Mouse (Mus musculus) urinary bladder, postnatal 14 days (tissue): ENCODE measurements around the gene Agap1.

ENCODE experiments used
- DNase-seq: peaks from one replicate; pipeline ENCODE4 v3.0.0; 2021; ENCODE audit warnings: low spot score

The Agap1 gene

GRCm38 (mm10) chr1:89576985-89577384, 122.4 kb downstream of the Agap1 start:
- DNase-seq, result peak; percentile 32

DNA sequence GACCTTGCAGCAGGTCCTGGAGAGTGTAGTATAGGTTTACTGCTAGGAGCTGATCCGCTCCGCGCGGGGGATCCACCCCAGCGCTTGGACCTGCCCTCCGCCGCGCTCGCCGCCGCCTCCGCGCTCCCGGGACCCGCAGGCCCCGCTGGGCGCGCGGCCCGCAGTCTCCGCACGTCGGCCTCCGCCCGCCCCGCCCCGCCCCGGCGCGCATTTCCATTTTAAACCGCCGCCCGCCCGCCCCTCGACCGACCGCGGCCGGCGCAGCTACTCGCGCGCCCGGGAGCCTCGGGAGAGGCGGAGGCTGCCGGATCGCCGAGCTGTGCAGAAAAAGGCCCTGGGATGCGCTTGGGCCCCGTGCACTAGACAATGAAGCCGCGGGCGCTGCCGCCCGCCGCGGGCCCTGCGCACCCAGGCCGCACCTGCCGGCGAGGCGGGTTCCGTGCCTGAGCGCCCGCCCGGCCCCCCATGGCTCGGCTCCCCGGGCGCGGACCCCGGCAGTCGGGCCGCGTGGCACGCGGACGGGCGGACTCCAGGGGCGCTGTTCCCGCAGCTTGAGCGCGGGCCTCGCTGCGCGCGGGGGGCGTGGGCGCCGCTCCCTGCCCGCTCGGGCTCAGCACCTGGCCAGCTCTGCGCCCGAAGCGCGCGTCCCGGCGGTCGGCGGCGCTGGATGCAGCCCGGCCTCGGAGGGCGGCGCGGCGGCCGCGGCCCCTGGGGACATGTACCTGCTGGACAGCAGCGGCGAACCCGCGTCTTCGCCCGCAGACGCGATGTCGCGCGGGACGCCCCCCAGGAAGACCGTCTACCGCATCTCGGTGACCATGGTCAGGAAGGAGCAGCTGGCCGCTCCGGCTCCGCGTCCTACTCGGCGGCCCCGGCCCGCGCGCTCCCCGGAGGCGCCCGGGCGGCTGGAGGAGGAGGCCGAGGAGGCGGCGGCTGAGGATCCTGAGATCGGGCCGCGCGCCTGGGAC, 125.7 kb downstream of the Agap1 start:
- peak; percentile 82 for DNase-seq

GRCm38 (mm10) chr1:89580999-89581765, 126.6 kb downstream of the Agap1 start:
- DNase-seq, result peak; percentile 67

DNA sequence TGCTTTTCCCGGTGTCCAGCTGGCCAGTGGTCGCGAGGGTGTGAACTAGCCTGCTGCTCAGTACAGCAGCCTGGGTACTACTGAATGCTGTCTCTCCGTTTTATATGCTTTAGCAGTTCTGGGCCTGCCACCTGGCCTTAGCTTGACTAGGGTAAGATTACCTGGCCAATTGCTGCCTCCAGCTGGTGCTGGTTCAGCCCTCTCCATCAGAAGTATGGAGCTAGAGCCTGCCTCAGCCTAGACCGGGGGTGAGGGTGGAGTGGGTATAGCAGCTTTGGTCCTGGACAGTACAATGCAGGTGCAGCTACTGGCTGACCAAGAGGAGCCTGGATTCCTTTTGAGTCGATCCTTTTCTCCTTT, 127.1 kb downstream of the Agap1 start:
- no peak for DNase-seq

GRCm38 (mm10) chr1:89583369-89583768, 128.8 kb downstream of the Agap1 start:
- DNase-seq, result no peak

DNA sequence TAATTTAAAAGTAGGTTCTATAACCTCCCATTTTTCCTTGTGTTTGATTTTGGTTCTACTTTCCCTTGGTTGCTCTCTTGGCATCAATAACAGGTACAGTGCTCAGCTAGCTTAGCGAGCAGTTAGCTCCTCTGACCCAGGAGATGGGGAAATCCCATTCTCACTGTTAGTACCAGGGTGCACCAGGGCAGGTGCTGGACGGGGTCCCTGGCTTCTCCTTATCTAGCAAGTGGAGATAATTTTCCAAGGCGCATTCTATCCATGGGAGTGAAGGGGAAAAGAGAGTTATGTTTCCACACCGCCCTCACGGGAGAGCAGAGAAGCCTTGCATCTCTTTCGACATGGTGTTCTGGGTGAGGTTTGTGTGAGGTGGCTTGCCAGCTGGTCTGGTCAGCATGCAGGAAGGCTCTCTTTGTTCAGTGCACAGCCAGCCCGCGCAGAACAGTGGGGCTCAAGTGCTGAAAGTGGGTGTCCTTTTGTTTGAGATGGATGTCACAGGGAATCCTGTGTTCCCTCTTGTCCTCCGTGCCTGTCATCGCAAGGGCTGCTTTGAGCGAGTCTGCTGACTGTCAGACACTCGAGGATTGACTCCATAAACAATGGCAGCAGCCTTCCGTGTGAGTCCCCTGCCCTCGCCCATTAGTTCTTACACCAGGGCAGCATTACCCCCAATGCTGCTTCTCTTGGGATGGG, 132.5 kb downstream of the Agap1 start:
- DNase-seq, result no peak

GRCm38 (mm10) chr1:89588154-89588553, 133.5 kb downstream of the Agap1 start:
- no peak for DNase-seq

GRCm38 (mm10) chr1:89590994-89591393, 136.4 kb downstream of the Agap1 start:
- DNase-seq, result no peak

DNA sequence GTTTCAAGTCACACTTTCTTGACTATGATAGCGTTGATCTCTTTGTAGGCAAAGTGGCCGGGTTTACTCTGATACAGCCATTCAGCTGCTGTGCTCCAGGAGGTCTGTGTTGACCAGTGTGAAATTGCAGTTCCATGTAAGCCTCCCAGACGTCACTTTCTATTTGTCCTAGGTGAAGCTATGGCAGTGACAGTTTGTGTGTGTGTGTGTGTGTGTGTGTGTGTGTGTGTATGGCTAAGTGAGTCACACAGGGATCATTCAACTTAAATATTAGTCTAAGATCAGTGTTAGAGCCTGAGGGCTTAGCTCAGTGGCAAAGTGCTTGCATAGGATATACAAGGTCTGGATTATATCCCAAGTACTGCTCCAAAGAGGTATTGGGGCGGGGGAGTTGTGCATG, 138.6 kb downstream of the Agap1 start:
- DNase-seq, result no peak

DNA sequence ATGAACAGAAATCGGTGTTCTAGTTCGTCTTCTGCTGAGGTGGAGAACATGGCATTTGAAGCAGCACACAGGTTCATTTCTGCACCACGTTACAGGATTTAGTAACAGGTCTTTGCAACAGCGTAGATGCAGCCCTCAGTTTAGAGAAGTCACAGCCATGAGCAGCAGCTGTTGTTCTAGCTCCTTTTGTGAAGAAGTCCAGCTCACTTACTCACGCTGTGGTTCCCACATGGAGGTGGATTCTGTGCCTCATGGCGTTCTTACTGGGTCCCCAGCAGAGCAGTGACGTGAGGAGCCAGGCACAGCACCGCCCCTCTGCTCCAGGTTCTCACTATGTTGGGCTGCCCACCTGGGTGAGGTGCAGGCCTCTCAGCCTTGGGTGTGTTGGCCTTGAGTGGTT, 140.4 kb downstream of the Agap1 start:
- no peak for DNase-seq

DNA sequence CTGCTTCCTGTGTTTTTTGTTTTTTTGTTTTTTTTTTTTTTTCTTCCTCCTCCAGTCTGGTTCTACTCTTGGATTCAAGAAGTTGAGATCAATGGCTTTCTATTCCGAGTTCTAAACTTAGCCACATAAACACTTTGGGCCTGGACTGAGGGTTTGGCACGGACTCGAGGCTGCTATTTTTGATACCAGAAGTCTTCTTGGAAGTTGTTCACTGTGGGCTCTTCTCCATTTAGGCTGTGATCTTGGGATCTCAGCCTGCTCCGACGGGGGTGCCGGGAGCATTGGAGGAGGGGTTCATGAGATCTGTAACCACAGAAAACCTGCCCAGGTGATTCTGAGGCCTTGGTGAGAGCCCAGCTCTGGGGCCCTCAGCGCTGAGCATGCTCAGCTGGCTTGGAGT, 140.8 kb downstream of the Agap1 start:
- no peak for DNase-seq

DNA sequence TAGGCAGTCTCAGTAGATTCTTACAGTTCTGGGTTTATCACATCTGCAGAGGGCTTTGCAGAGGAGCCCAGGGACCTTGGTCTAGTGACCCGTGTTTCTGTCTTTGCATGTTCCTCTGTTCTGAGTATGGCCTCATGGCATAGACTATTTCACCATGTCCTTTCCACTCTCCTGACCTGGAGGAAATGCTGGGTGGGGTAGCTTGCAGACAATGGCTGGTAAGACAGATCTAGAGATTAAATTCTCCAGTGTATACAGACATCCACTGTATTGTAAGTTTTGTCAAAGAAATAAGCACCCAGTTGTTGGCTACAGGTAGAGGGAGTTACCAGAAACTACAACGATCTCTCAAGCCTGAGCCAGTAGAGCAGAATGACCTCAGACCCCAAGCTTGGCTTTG, 141.6 kb downstream of the Agap1 start:
- no peak for DNase-seq

GRCm38 (mm10) chr1:89598906-89599305, 144.3 kb downstream of the Agap1 start:
- no peak for DNase-seq

- no peak for DNase-seq
Observed at GRCm38 (mm10) chr1:89599983-89600741, 145.6 kb downstream of the Agap1 start.

- no peak for DNase-seq
Observed at GRCm38 (mm10) chr1:89601349-89601748, 146.7 kb downstream of the Agap1 start.

DNA sequence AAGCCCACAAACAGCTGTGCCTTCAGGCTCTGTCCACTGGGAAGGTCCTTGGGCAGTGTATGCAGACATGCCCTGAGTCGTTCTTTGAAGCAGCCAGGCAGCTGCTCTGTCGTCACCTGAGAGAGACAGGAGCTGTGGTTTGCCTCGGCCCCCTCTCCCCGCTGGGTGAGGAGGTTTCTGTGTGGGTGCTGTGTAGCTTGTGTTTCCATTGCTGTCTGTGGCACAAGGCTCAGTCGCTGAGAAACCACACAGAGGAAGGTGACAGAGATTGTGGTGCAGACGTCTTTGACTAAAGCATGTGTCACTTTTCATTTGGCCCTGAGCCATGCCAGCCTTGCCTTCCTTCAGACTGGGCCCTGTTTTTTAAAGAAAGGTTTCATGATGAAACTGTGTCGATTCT, 148.3 kb downstream of the Agap1 start:
- no peak for DNase-seq

DNA sequence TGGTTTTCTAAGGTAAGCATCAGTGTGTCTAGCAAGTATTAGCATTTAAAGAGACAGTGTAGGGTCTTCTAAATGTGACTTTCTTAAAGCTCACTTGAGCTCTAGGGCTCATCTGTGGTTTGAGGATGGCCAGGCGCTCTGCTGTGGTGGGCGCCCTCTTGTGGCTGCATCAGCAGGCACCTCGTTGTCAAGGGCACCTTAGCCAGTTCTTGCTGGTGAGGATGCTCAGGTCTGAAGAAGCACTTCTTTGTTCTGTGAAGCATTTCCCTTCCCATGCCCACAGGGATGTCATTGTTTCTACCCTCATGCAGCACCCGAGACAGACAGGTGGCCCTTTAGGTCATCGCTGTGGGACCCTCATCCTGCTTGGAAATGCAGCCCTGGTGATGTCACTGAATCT, 152.0 kb downstream of the Agap1 start:
- DNase-seq, result peak; percentile 66

DNA sequence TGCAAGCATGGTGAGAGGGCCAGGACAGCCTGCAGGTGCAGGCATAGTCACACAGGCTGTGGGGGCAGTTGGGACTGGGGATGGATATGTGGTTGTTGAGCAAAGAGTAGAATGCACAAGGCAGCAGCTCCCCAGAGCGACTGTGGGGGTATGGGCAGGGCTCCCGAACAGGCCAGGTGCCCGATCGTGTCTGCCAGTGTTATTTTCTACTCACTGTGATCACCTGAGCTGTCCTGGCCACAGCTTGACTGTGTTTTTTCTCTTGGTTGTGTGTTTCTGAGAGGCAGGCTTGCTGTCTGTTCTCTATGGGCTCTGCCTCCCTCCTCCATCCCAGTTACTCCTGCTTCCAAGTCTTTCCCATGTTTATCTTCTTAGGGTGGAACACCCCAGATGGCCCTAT, 154.2 kb downstream of the Agap1 start:
- no peak for DNase-seq

GRCm38 (mm10) chr1:89609964-89610363, 155.4 kb downstream of the Agap1 start:
- DNase-seq, result no peak

GRCm38 (mm10) chr1:89611521-89611920, 156.9 kb downstream of the Agap1 start:
- DNase-seq, result no peak

DNA sequence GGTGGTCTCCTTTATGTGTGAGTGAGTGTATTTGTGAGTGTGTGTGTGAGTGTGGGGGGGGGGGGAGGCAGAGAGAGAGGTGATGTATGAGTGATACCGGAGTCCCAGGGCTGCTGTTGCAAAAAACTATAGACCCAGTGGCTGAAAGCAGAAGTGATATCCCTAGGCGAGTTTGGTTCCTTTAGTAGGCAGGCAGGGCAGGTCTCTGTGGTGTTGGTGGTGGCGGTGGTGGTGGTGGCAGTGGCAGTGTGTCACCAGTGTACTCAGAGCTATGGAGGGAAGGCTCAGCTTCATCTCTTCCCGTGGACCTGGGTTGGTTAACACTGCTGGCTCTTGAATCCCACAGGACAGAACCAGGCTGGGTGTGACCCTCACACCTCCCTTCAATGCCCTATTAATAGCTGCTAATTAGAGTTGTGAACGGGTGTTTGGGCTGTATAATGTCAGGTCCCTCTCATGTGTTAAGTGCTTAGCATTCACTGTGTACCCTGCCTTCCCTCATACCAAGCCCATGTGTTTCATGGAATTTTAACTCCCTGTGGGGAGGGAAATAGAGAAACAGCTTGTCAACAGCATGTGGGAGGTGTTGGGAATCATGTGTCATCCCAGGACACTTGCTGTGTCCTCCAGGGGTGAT, 158.7 kb downstream of the Agap1 start:
- DNase-seq, result no peak
